Mouse (Mus musculus): ENCODE data around the gene Cmpk2. TPM values are rescaled to one million over a fixed set of nuclear protein-coding genes. Genes with fewer than 3 reads are reported as not detected.

The Cmpk2 gene
- polyA plus RNA-seq, 1 experiment from 2014 or later = 8.9 TPM

GRCm38 (mm10) chr12:26501042-26501441 is 32.0 kb downstream of the Cmpk2 start:
- H3K9ac ChIP-seq (ENCODE audit: low read depth, low read length) = no peak overlapping the region

DNA sequence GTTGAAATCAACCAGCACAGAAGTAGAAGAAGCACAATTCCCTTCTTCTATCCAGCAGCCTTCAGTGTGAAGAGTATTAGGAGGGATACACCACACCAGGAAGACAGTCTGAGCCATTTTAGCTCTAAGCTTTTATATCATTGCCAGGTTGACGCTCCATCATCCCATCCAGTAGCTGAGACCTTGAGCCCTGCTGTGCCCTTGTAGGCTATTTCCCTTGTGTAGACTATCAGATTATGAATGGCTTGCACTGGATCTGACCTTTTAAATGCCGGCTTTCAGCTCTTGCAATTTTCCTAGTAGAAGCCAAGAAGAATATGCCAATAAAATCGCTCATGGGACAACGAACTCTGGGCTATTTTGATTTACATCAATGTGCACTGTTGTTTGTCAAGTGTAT is 42.0 kb downstream of the Cmpk2 start:
- Histone ChIP-seq H3K4me3 (ENCODE audit: low read depth, low read length) (no peak overlapping the region), H3K27ac (ENCODE audit: low read length) (no peak overlapping the region), H3K4me1 (ENCODE audit: control insufficient read depth, low read depth, low read length) (no peaks in the 10 kb centered on the region), H3K9ac (ENCODE audit: low read depth, low read length) (no peak overlapping the region), H3K4me2 (ENCODE audit: low read depth, low read length) (no peak overlapping the region), H3K9me3 (replicated peaks; ENCODE audit: control insufficient read depth, low read length) (no peaks in the 10 kb centered on the region), H3K36me3 (ENCODE audit: control insufficient read depth, insufficient read depth) (no peaks in the 10 kb centered on the region), H3K27me3 (ENCODE audit: control insufficient read depth, insufficient read depth, low read depth, low read length) (no peaks in the 10 kb centered on the region)
- WGBS (ENCODE audit: insufficient replicate concordance) = 64% methylated on average over 4 of the region's 4 CpGs
- ATAC-seq (ENCODE audit: low read depth) = no peak

More at GRCm38 (mm10) chr12:26501042-26501441, 32.0 kb downstream of the Cmpk2 start:
- no peak overlapping the region for H3K27ac ChIP-seq (ENCODE audit: low read length)
- no peak overlapping the region for H3K4me3 ChIP-seq (ENCODE audit: low read depth, low read length)
- H3K4me1 ChIP-seq (ENCODE audit: control insufficient read depth, low read depth, low read length) = no peaks in the 10 kb centered on the region
- no peak overlapping the region for H3K4me2 ChIP-seq (ENCODE audit: low read depth, low read length)
- H3K36me3 ChIP-seq (ENCODE audit: control insufficient read depth, insufficient read depth) = no peaks in the 10 kb centered on the region
- H3K27me3 ChIP-seq (ENCODE audit: control insufficient read depth, insufficient read depth, low read depth, low read length) = no peaks in the 10 kb centered on the region
- 65% methylated on average over 3 of the region's 3 CpGs for WGBS (ENCODE audit: insufficient replicate concordance)
- ATAC-seq (ENCODE audit: low read depth) = no peak
- no peaks in the 10 kb centered on the region for H3K9me3 ChIP-seq (replicated peaks; ENCODE audit: control insufficient read depth, low read length)

- Histone ChIP-seq H3K36me3 (ENCODE audit: control insufficient read depth, insufficient read depth) (no peaks in the 10 kb centered on the region), H3K4me2 (ENCODE audit: low read depth, low read length) (no peak overlapping the region), H3K27ac (ENCODE audit: low read length) (no peak overlapping the region), H3K4me3 (ENCODE audit: low read depth, low read length) (no peak overlapping the region), H3K4me1 (ENCODE audit: control insufficient read depth, low read depth, low read length) (no peaks in the 10 kb centered on the region), H3K9me3 (replicated peaks; ENCODE audit: control insufficient read depth, low read length) (no peaks in the 10 kb centered on the region), H3K27me3 (ENCODE audit: control insufficient read depth, insufficient read depth, low read depth, low read length) (no peaks in the 10 kb centered on the region), H3K9ac (ENCODE audit: low read depth, low read length) (no peak overlapping the region)
- no peak for ATAC-seq (ENCODE audit: low read depth)
- WGBS (ENCODE audit: insufficient replicate concordance) = 48% methylated on average over 3 of the region's 3 CpGs
Measured at GRCm38 (mm10) chr12:26518206-26518605, 49.2 kb downstream of the Cmpk2 start.

- no peak overlapping the region for H3K9ac ChIP-seq (ENCODE audit: low read depth, low read length)
- no peak for ATAC-seq (ENCODE audit: low read depth)
- no peak overlapping the region for H3K4me2 ChIP-seq (ENCODE audit: low read depth, low read length)
- no peaks in the 10 kb centered on the region for H3K4me1 ChIP-seq (ENCODE audit: control insufficient read depth, low read depth, low read length)
- no peaks in the 10 kb centered on the region for H3K27me3 ChIP-seq (ENCODE audit: control insufficient read depth, insufficient read depth, low read depth, low read length)
- H3K9me3 ChIP-seq (replicated peaks; ENCODE audit: control insufficient read depth, low read length) = no peaks in the 10 kb centered on the region
- 43% methylated on average over 3 of the region's 3 CpGs for WGBS (ENCODE audit: insufficient replicate concordance)
- H3K27ac ChIP-seq (ENCODE audit: low read length) = no peak overlapping the region
- no peak overlapping the region for H3K4me3 ChIP-seq (ENCODE audit: low read depth, low read length)
- H3K36me3 ChIP-seq (ENCODE audit: control insufficient read depth, insufficient read depth) = no peaks in the 10 kb centered on the region
Measured at GRCm38 (mm10) chr12:26524943-26525697, 56.1 kb downstream of the Cmpk2 start.

GRCm38 (mm10) chr12:26525698-26526026 is 56.7 kb downstream of the Cmpk2 start:
- Histone ChIP-seq H3K4me2 (ENCODE audit: low read depth, low read length) (no peak overlapping the region), H3K9me3 (replicated peaks; ENCODE audit: control insufficient read depth, low read length) (no peaks in the 10 kb centered on the region), H3K36me3 (ENCODE audit: control insufficient read depth, insufficient read depth) (no peaks in the 10 kb centered on the region), H3K27me3 (ENCODE audit: control insufficient read depth, insufficient read depth, low read depth, low read length) (no peaks in the 10 kb centered on the region), H3K4me1 (ENCODE audit: control insufficient read depth, low read depth, low read length) (no peaks in the 10 kb centered on the region), H3K4me3 (ENCODE audit: low read depth, low read length) (no peak overlapping the region), H3K27ac (ENCODE audit: low read length) (no peak overlapping the region), H3K9ac (ENCODE audit: low read depth, low read length) (no peak overlapping the region)
- 54% methylated on average over 5 of the region's 5 CpGs for WGBS (ENCODE audit: insufficient replicate concordance)
- ATAC-seq (ENCODE audit: low read depth) = no peak

Other genes with a start within 250 kb of the Cmpk2 start
- gene Rnf144a, start 54.0 kb upstream of the Cmpk2 start, polyA plus RNA-seq (2015; fragmentation: Nextera tagmentation; extraction: Ambion mirVana) = 2.3 and 3.2 TPM in 2 replicates
- 11.2 and 12.8 TPM in 2 replicates for gene Rsad2, start 12.8 kb upstream of the Cmpk2 start, polyA plus RNA-seq (2015; fragmentation: Nextera tagmentation; extraction: Ambion mirVana)

All from liver, embryonic 16.5 days (tissue).